Mouse (Mus musculus) common myeloid progenitor, adult 5-6 weeks (primary cell): ENCODE data around the gene Entr1. TPM values are rescaled to one million over a fixed set of nuclear protein-coding genes. Genes with fewer than 3 reads are reported as not detected.

Experiments
- ATAC-seq: replicated peaks from 2 replicates; pipeline ENCODE4 v1.8.0; 2016; ENCODE audit warnings: low read depth, mild to moderate bottlenecking, moderate TSS enrichment, inconsistent platforms; ENCODE audit not compliant: poor library complexity, severe bottlenecking
- total RNA-seq: library from RNA; stranded (forward); fragments of 200-1000, 187-1606 nt; gene quantifications from 2 replicates; pipeline ENCODE4 v1.2.3, GENCODE M21; 2017

Entr1 gene
- total RNA-seq, 1 experiment from 2014 or later, result 33.2 TPM

DNA sequence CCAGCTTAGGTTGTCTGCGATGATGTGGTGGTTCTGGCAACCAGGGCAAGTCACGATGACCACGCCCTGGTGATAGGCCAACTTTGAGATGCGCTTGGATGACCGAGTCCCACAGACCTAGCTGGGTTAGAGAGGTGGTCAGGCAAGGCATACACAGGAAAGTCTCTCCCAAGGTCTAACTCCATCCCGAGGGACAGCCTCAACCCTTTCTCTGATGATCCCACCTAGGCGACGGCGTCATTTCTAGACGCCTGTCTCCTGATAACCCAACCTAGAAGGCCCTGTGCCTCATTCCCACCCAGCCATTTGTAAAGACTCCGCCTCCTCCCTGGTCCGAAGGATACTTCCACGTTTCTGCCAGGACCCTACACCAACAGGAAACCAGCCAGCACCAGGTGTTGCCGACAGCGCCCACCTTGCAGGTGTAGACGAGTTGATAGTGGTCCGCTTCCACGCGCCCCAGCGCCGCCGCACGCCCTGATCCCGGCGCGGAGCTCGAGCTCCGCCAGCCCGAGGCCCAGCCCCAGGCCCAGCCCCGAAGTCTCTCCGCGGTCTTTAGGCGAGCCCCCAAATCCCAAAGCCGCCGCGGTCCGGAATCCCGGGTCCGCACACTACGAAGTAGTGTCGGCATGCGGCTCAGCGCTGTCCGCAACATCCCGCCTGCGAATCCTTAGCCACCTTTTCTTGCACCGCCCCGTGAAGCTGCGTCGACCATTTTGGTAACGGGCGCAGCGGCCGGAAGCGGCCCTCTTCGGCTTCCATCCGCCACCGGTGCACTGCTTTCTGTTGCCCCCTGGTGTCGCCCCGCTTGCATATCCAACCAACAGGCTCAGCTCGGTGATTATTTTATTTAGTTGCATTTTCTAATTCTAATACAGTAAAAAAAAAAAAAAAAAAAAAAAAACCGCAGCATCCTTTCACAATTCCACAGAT, 37.5 kb downstream of the Entr1 start, which contains the start of gene Dnlz:
Gene Dnlz, minus strand, starts transcription at position 753 of the 933 bp plus-strand sequence.
- ATAC-seq, result peak; percentile 91

DNA sequence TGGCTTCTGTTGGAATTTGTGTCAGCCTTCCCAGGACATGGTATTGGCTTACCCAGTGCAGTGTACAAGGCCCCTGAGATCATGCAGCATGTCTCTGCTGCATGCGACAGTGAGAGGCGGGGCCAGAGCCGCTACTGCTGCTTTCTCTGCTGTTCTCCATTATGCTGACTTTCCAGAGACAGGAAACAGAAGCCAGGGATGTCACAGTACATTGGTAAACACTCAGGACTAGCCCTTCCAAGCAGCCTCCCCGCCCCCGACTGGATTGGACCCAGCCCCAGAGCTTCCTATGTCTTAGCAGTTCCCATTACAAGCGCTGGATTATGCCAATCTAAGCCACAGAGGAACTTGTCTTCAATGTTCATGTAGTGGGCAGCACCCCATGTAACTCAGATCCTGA, 40.9 kb downstream of the Entr1 start:
- no peak for ATAC-seq

DNA sequence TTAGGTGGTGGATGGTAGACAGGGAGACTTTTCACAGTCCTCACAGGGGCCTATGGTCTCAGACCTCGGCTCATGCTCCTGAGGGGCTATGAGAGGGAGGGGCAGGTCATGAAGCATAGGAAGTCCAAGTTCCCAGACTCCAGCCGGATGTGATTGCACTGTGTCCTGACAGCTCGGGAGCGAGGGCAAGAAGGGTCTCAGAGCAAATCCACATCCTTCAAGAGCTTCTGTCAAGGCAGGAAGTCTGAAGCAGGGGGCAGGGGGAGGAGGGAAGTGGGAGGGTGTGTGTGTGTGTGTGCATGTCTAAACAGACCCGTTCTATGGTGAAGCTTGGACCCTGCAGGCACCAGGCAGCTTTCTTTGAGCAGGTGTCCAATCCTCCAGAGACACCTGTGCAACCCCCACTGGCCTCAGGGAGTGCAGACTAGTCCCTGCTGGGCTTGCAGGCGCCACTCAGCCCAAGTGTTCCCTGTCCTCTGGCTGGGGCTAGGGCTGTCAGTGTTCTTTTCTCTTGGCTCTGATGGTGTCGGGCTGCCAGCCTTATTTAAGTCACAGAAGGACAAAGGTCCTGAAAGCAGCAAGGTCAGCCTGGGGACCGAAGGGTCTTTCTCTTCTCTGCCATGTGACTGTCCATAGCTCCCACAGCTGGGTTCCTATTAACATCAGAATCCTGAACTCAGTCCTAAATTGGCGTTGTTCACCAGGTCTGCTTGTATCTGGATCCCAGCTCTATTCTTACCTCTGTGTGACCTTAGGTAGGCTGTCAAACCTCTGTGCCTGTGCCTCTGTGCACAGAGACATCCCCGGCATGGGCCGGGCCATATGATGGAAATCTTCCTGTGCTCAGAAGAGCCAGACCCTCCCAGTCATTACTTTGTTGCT, 46.3 kb downstream of the Entr1 start:
- no peak for ATAC-seq

DNA sequence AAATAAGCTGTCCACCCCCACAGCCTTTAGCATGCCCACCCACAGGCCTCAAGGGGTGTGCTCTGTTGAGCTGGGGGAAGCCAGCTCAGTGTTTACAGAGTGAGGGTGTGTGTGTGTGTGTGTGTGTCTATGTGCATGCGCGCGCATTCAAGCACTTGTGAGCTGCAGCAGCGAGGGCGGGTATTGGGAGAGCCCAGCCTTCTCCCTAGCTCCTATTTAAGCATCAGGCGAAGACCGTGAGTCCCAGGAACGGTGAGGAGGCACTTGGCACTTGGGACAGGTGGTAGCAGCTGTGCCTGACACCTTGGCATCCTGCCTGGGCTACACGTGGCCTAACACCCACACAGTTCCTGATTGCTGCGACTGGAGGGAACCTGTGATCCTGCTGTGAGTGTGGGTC, 47.1 kb downstream of the Entr1 start:
- no peak for ATAC-seq

DNA sequence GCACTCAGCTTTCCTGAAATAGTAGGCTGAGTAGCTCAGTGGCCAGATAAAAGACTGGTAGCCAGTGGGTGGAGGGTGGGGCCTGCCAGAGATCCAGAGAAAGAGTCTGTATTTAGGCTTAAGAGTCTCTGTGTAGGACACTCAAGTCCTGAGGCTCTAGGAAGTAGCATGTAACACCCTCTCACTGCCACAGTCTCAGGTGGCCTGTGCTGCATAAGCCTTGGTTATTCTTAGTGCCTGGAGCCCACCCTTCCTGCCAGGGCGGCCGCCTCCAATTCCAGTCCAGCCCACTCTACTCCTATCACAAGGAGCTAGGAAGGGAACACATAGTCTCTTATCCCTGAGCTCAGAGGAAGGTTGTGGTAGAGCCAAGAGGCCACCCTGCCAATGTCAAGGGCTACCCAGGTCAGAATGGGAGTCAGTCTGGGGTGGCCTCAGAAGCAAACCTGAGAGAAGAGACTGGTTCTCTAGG, 47.6 kb downstream of the Entr1 start:
- no peak for ATAC-seq

DNA sequence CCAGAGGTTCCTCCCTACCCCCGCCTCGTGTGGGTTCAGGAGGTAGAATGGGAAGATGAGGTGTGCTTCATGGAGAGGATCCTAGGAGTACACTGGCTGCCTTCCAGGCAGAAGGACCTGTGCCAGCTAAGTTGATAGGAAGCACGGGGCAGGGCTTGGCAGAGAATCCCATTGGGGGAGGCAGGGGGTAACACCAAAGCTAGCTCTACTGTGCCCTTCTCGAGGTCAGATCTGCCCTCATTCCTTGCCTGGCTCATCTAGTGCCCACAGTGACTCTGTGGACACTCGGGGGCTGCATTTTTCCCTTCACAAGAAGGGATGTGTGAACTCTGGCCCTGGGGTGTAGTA, 49.9 kb downstream of the Entr1 start:
- no peak for ATAC-seq

DNA sequence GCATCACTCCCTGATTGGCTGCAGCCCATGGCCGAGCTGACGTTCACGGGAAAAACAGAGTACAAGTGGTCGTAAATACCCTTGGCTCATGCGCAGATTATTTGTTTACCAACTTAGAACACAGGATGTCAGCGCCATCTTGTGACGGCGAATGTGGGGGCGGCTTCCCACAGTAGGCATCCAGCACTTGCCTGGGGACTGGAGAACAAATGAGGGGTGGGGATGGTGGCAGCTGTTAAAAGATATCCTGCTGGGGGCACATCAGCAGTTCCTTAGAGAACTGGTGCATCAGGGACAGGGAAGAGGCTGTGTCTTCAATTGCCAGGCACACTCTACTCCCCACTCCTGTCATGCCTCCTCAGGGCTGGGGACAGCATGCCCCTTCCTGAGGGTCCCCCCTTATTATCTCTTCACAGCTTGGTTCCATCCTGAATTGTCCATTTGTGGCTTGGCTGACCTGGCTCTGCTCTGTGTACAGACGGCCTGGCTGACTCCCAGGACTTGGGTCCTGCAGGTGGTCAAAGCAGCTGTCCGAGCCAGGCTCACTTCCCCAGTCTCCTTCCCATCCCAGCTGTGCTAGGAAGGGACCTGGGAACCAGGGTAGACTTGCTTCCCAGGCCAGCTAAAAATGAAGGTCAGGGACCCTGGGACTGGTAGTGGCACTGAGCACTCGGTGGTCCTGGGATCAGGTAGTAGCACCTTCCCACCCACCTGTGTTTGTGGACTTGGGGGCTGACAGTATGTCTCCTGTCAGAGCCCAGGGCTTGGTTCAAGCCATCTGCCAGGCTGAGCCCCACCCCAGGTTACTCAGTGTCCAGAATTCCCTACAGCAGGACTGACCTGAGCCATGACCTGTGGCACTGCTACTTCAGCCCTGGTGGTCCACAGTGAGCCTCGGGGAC, 50.6 kb downstream of the Entr1 start:
- no peak for ATAC-seq

Other genes starting within 250 kb of the Entr1 start
- not detected in 2 replicates for gene Lhx3, start 181.0 kb downstream of the Entr1 start, total RNA-seq
- 5.4 and 6.9 TPM in 2 replicates for gene Qsox2, start 151.8 kb downstream of the Entr1 start, total RNA-seq
- not detected in 2 replicates for gene Ccdc187, start 94.8 kb downstream of the Entr1 start, total RNA-seq
- 14.4 and 23.8 TPM in 2 replicates for gene Gpsm1, start 73.8 kb downstream of the Entr1 start, total RNA-seq
- gene Dnlz, start 37.2 kb downstream of the Entr1 start, total RNA-seq, result 7.1 and 9.1 TPM in 2 replicates
- gene Card9, start 28.4 kb downstream of the Entr1 start, total RNA-seq, result 41.9 and 46.4 TPM in 2 replicates
- 45.1 TPM in 2 replicates for gene Snapc4, start 8.7 kb downstream of the Entr1 start, total RNA-seq
- 66.4 and 72.9 TPM in 2 replicates for gene Pmpca, start within 50 bp of the Entr1 start, total RNA-seq
- 8.5 and 15.6 TPM in 2 replicates for gene Inpp5e, start 19.9 kb upstream of the Entr1 start, total RNA-seq
- 20.1 and 44.2 TPM in 2 replicates for gene Sec16a, start 55.9 kb upstream of the Entr1 start, total RNA-seq
- gene Notch1, start 127.3 kb upstream of the Entr1 start, total RNA-seq, result 6.5 and 13.7 TPM in 2 replicates
- gene Egfl7, start 190.7 kb upstream of the Entr1 start, total RNA-seq, result 54.9 and 57.0 TPM in 2 replicates
- not detected in 2 replicates for gene Gm20532, start 197.3 kb upstream of the Entr1 start, total RNA-seq
- gene Agpat2, start 215.1 kb upstream of the Entr1 start, total RNA-seq, result 32.2 and 38.7 TPM in 2 replicates
- gene Fam69b, start 239.1 kb upstream of the Entr1 start, total RNA-seq, result 17.5 and 19.9 TPM in 2 replicates